Comparison of ENCODE assay signal across 9 mouse cellular contexts in the genomic region with DNA sequence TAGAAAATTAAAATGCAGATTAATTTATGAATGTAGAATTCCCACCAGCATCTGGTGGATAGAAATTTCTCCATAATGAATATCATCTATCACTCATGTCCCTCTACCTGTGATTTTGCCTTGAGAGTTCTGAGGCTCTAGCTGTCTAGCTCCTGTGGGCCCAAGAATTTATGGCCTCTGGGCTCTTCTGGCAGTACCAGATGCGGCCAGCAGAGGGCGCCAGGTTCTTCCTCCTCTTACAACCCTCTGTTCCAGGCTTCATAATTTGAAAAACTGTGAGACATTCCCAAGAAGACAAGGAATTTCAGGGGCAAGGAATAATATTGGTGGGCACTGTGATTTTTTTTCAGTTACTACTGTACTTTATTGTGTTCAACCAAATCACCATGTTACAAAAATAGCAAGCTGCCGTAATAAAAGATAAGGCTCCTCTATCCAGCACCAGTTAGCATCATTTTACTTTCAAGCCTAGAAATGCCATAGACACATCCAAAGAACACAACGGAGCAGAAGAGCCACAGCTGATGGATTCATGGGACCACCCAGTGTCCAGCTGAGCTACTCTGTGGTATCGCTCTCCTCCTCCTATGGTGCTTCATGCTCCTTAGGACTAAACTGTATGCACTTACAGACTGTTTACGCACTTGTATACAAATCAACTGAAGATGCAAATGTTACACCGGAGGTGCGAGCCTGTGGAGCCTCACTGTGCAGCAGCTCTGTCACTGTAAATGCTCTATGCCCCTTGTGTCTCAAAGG. TPM values are rescaled to one million over a fixed set of nuclear protein-coding genes. Genes with fewer than 3 reads are reported as not detected.
DNase-seq lines count a peak whose midpoint lies in the region; ATAC-seq and TF ChIP-seq lines count a peak whose summit lies in the region.
"Not testable (repeated sequence)": the region's sequence is repeated elsewhere in the genome, so short reads cannot be mapped to it uniquely, and the experiment has no call there.
"Had no signal": no experiment of that assay in that cellular context is flagged by ENCODE, and none has a peak within 500 bp of the region (broad histone marks: within the 10 kb centered on the region; RNA-seq: fewer than 3 reads in every experiment).

No protein-coding gene starts in this region.

- H3K9ac ChIP-seq in embryonic facial prominence, embryonic 11.5 days (replicated peaks; ENCODE audit: low read length); midbrain, embryonic 15.5 days: not testable (repeated sequence)

- DNase-seq in embryonic facial prominence, embryonic 11.5 days (ENCODE audit: low spot score), result peak; percentile 78
- DNase-seq in heart, adult 11 months, result peak; percentile 94
- DNase-seq in kidney, adult 18-20 months, result peak; percentile 84
- DNase-seq in left cerebral cortex, postnatal 36 days (ENCODE audit: low spot score in 2 of 2), result peak; percentile 77 to 84
- DNase-seq in spleen, postnatal 10 days (ENCODE audit: low spot score in 2 of 2), result peak; percentile 63 to 82

- not testable (repeated sequence) for H3K36me3 ChIP-seq in C2C12 (ENCODE audit: control insufficient read depth, insufficient read depth); embryonic facial prominence, embryonic 11.5 days (replicated peaks; ENCODE audit: control insufficient read depth, insufficient read depth, low read depth, low read length); midbrain, embryonic 15.5 days (replicated peaks)

- not testable (repeated sequence) for H3K4me3 ChIP-seq in C2C12 (ENCODE audit: insufficient read depth, poor library complexity, severe bottlenecking); bone marrow, adult 2 months (replicated peaks; ENCODE audit: control insufficient read depth, low read depth, low read length); embryonic facial prominence, embryonic 11.5 days (ENCODE audit: low read depth, low read length); midbrain, embryonic 15.5 days

- not testable (repeated sequence) for H3K27me3 ChIP-seq in C2C12 (ENCODE audit: control insufficient read depth, insufficient read depth, insufficient read length); embryonic facial prominence, embryonic 11.5 days (ENCODE audit: control insufficient read depth, insufficient read depth, low read length); midbrain, embryonic 15.5 days (replicated peaks)

- not testable (repeated sequence) for TF ChIP-seq POLR2A in bone marrow, adult 2 months (IDR thresholded peaks at IDR 0.05; ENCODE audit: borderline replicate concordance, control insufficient read depth, low read depth, low read length)

- intact Hi-C loops in left cerebral cortex, postnatal 36 days (cut with DNase I), result loop anchor here (2.0 to 5.0 kb wide), 2 partner anchors 63 to 105 kb away; no protein-coding TSS in a partner anchor

- H3K9me3 ChIP-seq in embryonic facial prominence, embryonic 11.5 days (replicated peaks; ENCODE audit: control insufficient read depth, low read length); midbrain, embryonic 15.5 days: not testable (repeated sequence)

- H3K79me2 ChIP-seq in C2C12 (ENCODE audit: control insufficient read depth, insufficient read depth), result not testable (repeated sequence)

- peak; percentile 60 for TF ChIP-seq CTCF in C2C12 (IDR thresholded peaks at IDR 0.05; ENCODE audit: control insufficient read depth, insufficient read depth, insufficient read length)
- peak; percentile 82 for TF ChIP-seq CTCF in bone marrow, adult 2 months (IDR thresholded peaks at IDR 0.05; ENCODE audit: control insufficient read depth, insufficient read depth, low read length)

- not testable (repeated sequence) for H3K4me1 ChIP-seq in bone marrow, adult 2 months (ENCODE audit: control insufficient read depth, insufficient read depth, low read length); embryonic facial prominence, embryonic 11.5 days (ENCODE audit: control insufficient read depth, insufficient read depth, low read length); midbrain, embryonic 15.5 days

- WGBS in bone marrow, adult 2 months, result 56% methylated on average over 8 of the region's 8 CpGs
- WGBS in embryonic facial prominence, embryonic 11.5 days, result 60% methylated on average over 8 of the region's 8 CpGs
- WGBS in midbrain, embryonic 15.5 days, result 56% methylated on average over 8 of the region's 8 CpGs

- ATAC-seq in embryonic facial prominence, embryonic 11.5 days (replicated peaks; ENCODE audit: insufficient number of reproducible peaks, low FRiP score, low TSS enrichment, low read depth), result peak; percentile 56; the same call in 1 of the 2 replicates
- ATAC-seq in midbrain, embryonic 15.5 days (replicated peaks), result peak; percentile 43; the same call in 1 of the 2 replicates

- H3K4me2 ChIP-seq in embryonic facial prominence, embryonic 11.5 days (ENCODE audit: low read depth, low read length); midbrain, embryonic 15.5 days: not testable (repeated sequence)

- H3K27ac ChIP-seq in bone marrow, adult 2 months (ENCODE audit: control insufficient read depth, insufficient read depth, low read depth, low read length, poor library complexity); embryonic facial prominence, embryonic 11.5 days (replicated peaks; ENCODE audit: low read depth, low read length); midbrain, embryonic 15.5 days: not testable (repeated sequence)

- H3K79me3 ChIP-seq in C2C12 (ENCODE audit: low read depth), result not testable (repeated sequence)

- H3ac ChIP-seq in C2C12 (ENCODE audit: control insufficient read depth, insufficient read length, low read depth), result not testable (repeated sequence)

RNA-seq across cellular contexts. Expression of gene Cnga4, which starts 7.7 kb away (rescaled TPM):
- polyA plus RNA-seq in C2C12 (2012; fragmentation: generic; extraction: Trizol), result not detected
- 0.60 TPM in 1 of 2 replicates, not detected in the other for polyA plus RNA-seq in bone marrow, adult 2 months (2011; ENCODE audit: insufficient read depth, insufficient read length, low replicate concordance, missing spikeins)
- 0.11 TPM in 1 of 2 replicates, not detected in the other for polyA plus RNA-seq in embryonic facial prominence, embryonic 11.5 days (2014; fragmentation: Nextera tagmentation; extraction: Ambion mirVana)
- 1 to 10 TPM; 1.0 to 1.3 TPM for total RNA-seq in left cerebral cortex, postnatal 36 days (2021)
- 0.09 and 0.10 TPM in 2 replicates for polyA plus RNA-seq in midbrain, embryonic 15.5 days (2015; fragmentation: Nextera tagmentation; extraction: Ambion mirVana)
- polyA plus RNA-seq: liver, embryonic 16.5 days had no signal

RNA-seq across cellular contexts. Expression of gene Fam160a2, which starts 12.2 kb away (rescaled TPM):
- polyA plus RNA-seq in C2C12 (2012; fragmentation: generic; extraction: Trizol), result 16.0 TPM
- polyA plus RNA-seq in bone marrow, adult 2 months (2011; ENCODE audit: insufficient read depth, insufficient read length, low replicate concordance, missing spikeins), result 31.1 and 112 TPM in 2 replicates
- 26.7 and 30.3 TPM in 2 replicates for polyA plus RNA-seq in embryonic facial prominence, embryonic 11.5 days (2014; fragmentation: Nextera tagmentation; extraction: Ambion mirVana)
- total RNA-seq in left cerebral cortex, postnatal 36 days (2021), result 10 to 100 TPM; 77.0 to 83.9 TPM
- polyA plus RNA-seq in midbrain, embryonic 15.5 days (2015; fragmentation: Nextera tagmentation; extraction: Ambion mirVana), result 51.8 and 52.7 TPM in 2 replicates

RNA-seq across cellular contexts. Expression of gene Cckbr, which starts 13.5 kb away (rescaled TPM):
- not detected for polyA plus RNA-seq in C2C12 (2012; fragmentation: generic; extraction: Trizol)
- not detected in 2 replicates for polyA plus RNA-seq in bone marrow, adult 2 months (2011; ENCODE audit: insufficient read depth, insufficient read length, low replicate concordance, missing spikeins)
- polyA plus RNA-seq in embryonic facial prominence, embryonic 11.5 days (2014; fragmentation: Nextera tagmentation; extraction: Ambion mirVana), result 0.10 and 0.15 TPM in 2 replicates
- total RNA-seq in left cerebral cortex, postnatal 36 days (2021), result 10 to 100 TPM; 63.2 to 64.3 TPM
- 4.5 and 5.9 TPM in 2 replicates for polyA plus RNA-seq in midbrain, embryonic 15.5 days (2015; fragmentation: Nextera tagmentation; extraction: Ambion mirVana)
- polyA plus RNA-seq: liver, embryonic 16.5 days had no signal

RNA-seq across cellular contexts. Expression of gene Gm5901, which starts 37.2 kb away (rescaled TPM):
- polyA plus RNA-seq in C2C12 (2012; fragmentation: generic; extraction: Trizol), result not detected
- not detected in 2 replicates for polyA plus RNA-seq in bone marrow, adult 2 months (2011; ENCODE audit: insufficient read depth, insufficient read length, low replicate concordance, missing spikeins)
- polyA plus RNA-seq in embryonic facial prominence, embryonic 11.5 days (2014; fragmentation: Nextera tagmentation; extraction: Ambion mirVana), result not detected in 2 replicates
- not detected for total RNA-seq in left cerebral cortex, postnatal 36 days (2021)
- polyA plus RNA-seq in midbrain, embryonic 15.5 days (2015; fragmentation: Nextera tagmentation; extraction: Ambion mirVana), result not detected in 2 replicates
- polyA plus RNA-seq: liver, embryonic 16.5 days had no signal

RNA-seq across cellular contexts. Expression of gene Olfr692, which starts 44.0 kb away (rescaled TPM):
- not detected for polyA plus RNA-seq in C2C12 (2012; fragmentation: generic; extraction: Trizol)
- not detected in 2 replicates for polyA plus RNA-seq in bone marrow, adult 2 months (2011; ENCODE audit: insufficient read depth, insufficient read length, low replicate concordance, missing spikeins)
- polyA plus RNA-seq in embryonic facial prominence, embryonic 11.5 days (2014; fragmentation: Nextera tagmentation; extraction: Ambion mirVana), result not detected in 2 replicates
- not detected for total RNA-seq in left cerebral cortex, postnatal 36 days (2021)
- not detected in 2 replicates for polyA plus RNA-seq in midbrain, embryonic 15.5 days (2015; fragmentation: Nextera tagmentation; extraction: Ambion mirVana)
- polyA plus RNA-seq: liver, embryonic 16.5 days had no signal
